Mouse (Mus musculus) embryonic fibroblast, embryonic 13.5 days (primary cell): ENCODE data around the gene Slc35e4. TPM values are rescaled to one million over a fixed set of nuclear protein-coding genes. Genes with fewer than 3 reads are reported as not detected.

Experiments
- H3K27ac ChIP-seq: 2 replicates; pipeline ENCODE4 v1.5.1; 2012; ENCODE audit warnings: low read length, control low read depth, inconsistent platforms; ENCODE audit not compliant: insufficient read depth
- H3K4me1 ChIP-seq: 2 replicates; pipeline ENCODE4 v1.6.1; 2011; ENCODE audit warnings: low read length; ENCODE audit not compliant: control insufficient read depth, insufficient read depth
- H3K4me3 ChIP-seq: 2 replicates; pipeline ENCODE4 v1.5.1; 2011; ENCODE audit warnings: mild to moderate bottlenecking, control low read depth, low read length; ENCODE audit not compliant: insufficient read depth
- CTCF ChIP-seq: IDR thresholded peaks from 2 replicates; pipeline ENCODE4 v1.5.1; 2011; ENCODE audit warnings: mild to moderate bottlenecking, control low read depth, low read length, moderate library complexity, borderline replicate concordance; ENCODE audit not compliant: insufficient read depth
- POLR2A ChIP-seq: IDR thresholded peaks from 2 replicates; pipeline ENCODE4 v1.6.1; 2011; ENCODE audit warnings: low read depth, mild to moderate bottlenecking, control low read depth, low read length, moderate library complexity
- polyA plus RNA-seq: library from polyadenylated mRNA; stranded (reverse); fragments of >200 nt; gene quantifications from 2 replicates; pipeline ENCODE4 v1.2.4, GENCODE M21; 2011; ENCODE audit warnings: low read depth; ENCODE audit not compliant: missing spikeins, insufficient read length

The Slc35e4 gene
- polyA plus RNA-seq, 1 experiment, result 12.0 TPM

GRCm38 (mm10) chr11:3936318-3936717, 21.9 kb upstream of the Slc35e4 start:
- Histone ChIP-seq H3K27ac (no peak overlapping the region), H3K4me3 (no peak overlapping the region)
- no peak for TF ChIP-seq POLR2A
- no peak for TF ChIP-seq CTCF

GRCm38 (mm10) chr11:3935135-3935534, 20.7 kb upstream of the Slc35e4 start:
- H3K4me3 ChIP-seq, result no peak overlapping the region
- H3K27ac ChIP-seq, result no peak overlapping the region
- H3K4me1 ChIP-seq, result peaks cover 2% of the 10 kb centered on the region; the same call in 1 of the 2 replicates
- no peak for TF ChIP-seq POLR2A
- no peak for TF ChIP-seq CTCF

More at GRCm38 (mm10) chr11:3936318-3936717, 21.9 kb upstream of the Slc35e4 start:
- H3K4me1 ChIP-seq, result peaks cover 1% of the 10 kb centered on the region; the same call in 1 of the 2 replicates

- Histone ChIP-seq H3K4me3 (no peak overlapping the region), H3K4me1 (peaks cover 2% of the 10 kb centered on the region; the same call in 1 of the 2 replicates), H3K27ac (no peak overlapping the region)
- TF ChIP-seq POLR2A (no peak), CTCF (no peak)
Observed at GRCm38 (mm10) chr11:3933756-3934285, 19.4 kb upstream of the Slc35e4 start.

GRCm38 (mm10) chr11:3931511-3932211, 17.2 kb upstream of the Slc35e4 start, which contains the start of gene Tcn2:
Gene Tcn2, minus strand, starts transcription at chr11:3932159.
- Histone ChIP-seq H3K4me3 (peak within 1 kb of the TSS; percentile 46), H3K4me1 (peaks cover 2% of the 10 kb centered on the region; the same call in 1 of the 2 replicates), H3K27ac (no peak within 1 kb of the TSS)
- TF ChIP-seq CTCF, result no peak
- peak; percentile 51; the same call in 1 of the 2 replicates for TF ChIP-seq POLR2A

GRCm38 (mm10) chr11:3930931-3931330, 16.5 kb upstream of the Slc35e4 start:
- TF ChIP-seq POLR2A, result no peak
- TF ChIP-seq CTCF, result no peak
- peaks cover 2% of the 10 kb centered on the region; the same call in 1 of the 2 replicates for H3K4me1 ChIP-seq
- no peak overlapping the region for H3K27ac ChIP-seq
- peak overlapping the region; percentile 46 for H3K4me3 ChIP-seq

GRCm38 (mm10) chr11:3930019-3930418, 15.6 kb upstream of the Slc35e4 start:
- no peak overlapping the region for H3K4me3 ChIP-seq
- no peak for TF ChIP-seq CTCF
- no peak for TF ChIP-seq POLR2A
- H3K27ac ChIP-seq, result no peak overlapping the region
- peaks cover 2% of the 10 kb centered on the region; the same call in 1 of the 2 replicates for H3K4me1 ChIP-seq

GRCm38 (mm10) chr11:3925916-3926315, 11.5 kb upstream of the Slc35e4 start:
- no peak overlapping the region for H3K27ac ChIP-seq
- H3K4me3 ChIP-seq, result no peak overlapping the region
- no peaks in the 10 kb centered on the region for H3K4me1 ChIP-seq
- TF ChIP-seq CTCF, result no peak
- no peak for TF ChIP-seq POLR2A

GRCm38 (mm10) chr11:3922731-3923130, 8.3 kb upstream of the Slc35e4 start:
- Histone ChIP-seq H3K4me1 (no peaks in the 10 kb centered on the region), H3K4me3 (no peak overlapping the region), H3K27ac (no peak overlapping the region)
- TF ChIP-seq CTCF (no peak), POLR2A (no peak)

- no peak overlapping the region for H3K4me3 ChIP-seq
- H3K27ac ChIP-seq, result no peak overlapping the region
- no peak for TF ChIP-seq POLR2A
- no peak for TF ChIP-seq CTCF
- H3K4me1 ChIP-seq, result no peaks in the 10 kb centered on the region
Observed at GRCm38 (mm10) chr11:3922115-3922514, 7.7 kb upstream of the Slc35e4 start.

GRCm38 (mm10) chr11:3921281-3921850, 6.9 kb upstream of the Slc35e4 start:
- Histone ChIP-seq H3K4me3 (no peak overlapping the region), H3K4me1 (no peaks in the 10 kb centered on the region), H3K27ac (no peak overlapping the region)
- TF ChIP-seq CTCF (peak; percentile 69), POLR2A (no peak)
